8 mouse cellular contexts compared by ENCODE assay signal in genomic region chr7:46397732-46398333, GRCm38 (mm10). TPM values are rescaled to one million over a fixed set of nuclear protein-coding genes. Genes with fewer than 3 reads are reported as not detected.
DNase-seq lines count a peak whose midpoint lies in the region; ATAC-seq lines count a peak whose summit lies in the region.

No protein-coding gene starts in this region.

- no peaks in the 10 kb centered on the region for H3K36me3 ChIP-seq in kidney, embryonic 14.5 days (ENCODE audit: control insufficient read depth, insufficient read depth, low read length)
- no peaks in the 10 kb centered on the region for H3K36me3 ChIP-seq in forebrain, embryonic 10.5 days (replicated peaks)
- H3K36me3 ChIP-seq in midbrain, embryonic 10.5 days = no peaks in the 10 kb centered on the region

- peaks cover 13% of the 10 kb centered on the region for H3K4me1 ChIP-seq in kidney, embryonic 14.5 days (ENCODE audit: control insufficient read depth, insufficient read depth, low read length)
- peaks cover 25% of the 10 kb centered on the region for H3K4me1 ChIP-seq in forebrain, embryonic 10.5 days
- H3K4me1 ChIP-seq in midbrain, embryonic 10.5 days = peaks cover 26% of the 10 kb centered on the region

- H3K27ac ChIP-seq in kidney, embryonic 14.5 days (ENCODE audit: low read depth, low read length) = no peak overlapping the region
- no peak overlapping the region for H3K27ac ChIP-seq in forebrain, embryonic 10.5 days
- H3K27ac ChIP-seq in midbrain, embryonic 10.5 days (replicated peaks) = no peak overlapping the region

- H3K4me2 ChIP-seq in kidney, embryonic 14.5 days (replicated peaks; ENCODE audit: low read depth, low read length) = peak overlapping the region; percentile 98; the same call in 1 of the 2 replicates

- peak overlapping the region; percentile 48 for H3K4me3 ChIP-seq in kidney, embryonic 14.5 days (ENCODE audit: low read length)
- H3K4me3 ChIP-seq in forebrain, embryonic 10.5 days = peak overlapping the region; percentile 66
- H3K4me3 ChIP-seq in midbrain, embryonic 10.5 days = peak overlapping the region; percentile 72

- no peaks in the 10 kb centered on the region for H3K9me3 ChIP-seq in kidney, embryonic 14.5 days (ENCODE audit: control insufficient read depth, low read length)
- no peaks in the 10 kb centered on the region for H3K9me3 ChIP-seq in forebrain, embryonic 10.5 days
- H3K9me3 ChIP-seq in midbrain, embryonic 10.5 days (replicated peaks) = no peaks in the 10 kb centered on the region

- peaks cover 63% of the 10 kb centered on the region for H3K27me3 ChIP-seq in kidney, embryonic 14.5 days (ENCODE audit: control insufficient read depth, insufficient read depth, low read length)
- H3K27me3 ChIP-seq in forebrain, embryonic 10.5 days (ENCODE audit: poor library complexity, severe bottlenecking) = peaks cover 86% of the 10 kb centered on the region
- H3K27me3 ChIP-seq in midbrain, embryonic 10.5 days (ENCODE audit: low read depth, poor library complexity, severe bottlenecking) = peaks cover 87% of the 10 kb centered on the region

- 14% methylated on average over 70 of the region's 70 CpGs for WGBS in kidney, embryonic 14.5 days
- 14% methylated on average over 70 of the region's 70 CpGs for whole genome bisulfite sequencing in forebrain, embryonic 10.5 days
- 14% methylated on average over 70 of the region's 70 CpGs for WGBS in midbrain, embryonic 10.5 days

- DNase-seq in kidney, postnatal 36 days = no peak
- peak; percentile 71 for DNase-seq in cerebellum, adult 11-12 months
- DNase-seq in forebrain, embryonic 10.5 days (ENCODE audit: extremely low spot score, low spot score) = no peak
- DNase-seq in midbrain, embryonic 10.5 days (ENCODE audit: low spot score) = peak; percentile 21
- DNase-seq in frontal cortex, postnatal 14 days (ENCODE audit: low spot score in 2 of 2) = no peak
- DNase-seq in urinary bladder, postnatal 4 days (ENCODE audit: low spot score in 2 of 2) = no peak

- no peak for ATAC-seq in kidney, embryonic 14.5 days (ENCODE audit: low FRiP score, low TSS enrichment)
- no peak for ATAC-seq in megakaryocyte-erythroid progenitor cell, adult 5-6 weeks (replicated peaks; ENCODE audit: low FRiP score, low TSS enrichment, poor library complexity, severe bottlenecking)

- H3K9ac ChIP-seq in kidney, embryonic 14.5 days (ENCODE audit: low read depth, low read length) = no peak overlapping the region

RNA-seq across cellular contexts. Expression of gene Kcnc1, which starts 1.5 kb away (rescaled TPM):
- 0.07 TPM in 1 of 2 replicates, not detected in the other for polyA plus RNA-seq in kidney, embryonic 14.5 days (2014; fragmentation: Nextera tagmentation; extraction: Ambion mirVana)
- 0.20 and 0.24 TPM in 2 replicates for polyA plus RNA-seq in forebrain, embryonic 10.5 days (2016; fragmentation: Nextera tagmentation; extraction: Ambion mirVana)
- 0.37 and 1.3 TPM in 2 replicates for polyA plus RNA-seq in midbrain, embryonic 10.5 days (2016; fragmentation: Nextera tagmentation; extraction: Ambion mirVana)
- total RNA-seq in megakaryocyte-erythroid progenitor cell, adult 5-6 weeks (2014; fragmentation: Nextera tagmentation) = 1.1 and 10.7 TPM in 2 replicates
- 0.19 and 0.84 TPM in 2 replicates for total RNA-seq in megakaryocyte-erythroid progenitor cell, adult 5-6 weeks (2017)

RNA-seq across cellular contexts. Expression of gene Myod1, which starts 21.6 kb away (rescaled TPM):
- polyA plus RNA-seq in kidney, embryonic 14.5 days (2014; fragmentation: Nextera tagmentation; extraction: Ambion mirVana) = 0.34 and 0.37 TPM in 2 replicates
- polyA plus RNA-seq in forebrain, embryonic 10.5 days (2016; fragmentation: Nextera tagmentation; extraction: Ambion mirVana) = not detected in 2 replicates
- not detected in 2 replicates for polyA plus RNA-seq in midbrain, embryonic 10.5 days (2016; fragmentation: Nextera tagmentation; extraction: Ambion mirVana)
- not detected in 2 replicates for total RNA-seq in megakaryocyte-erythroid progenitor cell, adult 5-6 weeks (2014; fragmentation: Nextera tagmentation)
- not detected in 2 replicates for total RNA-seq in megakaryocyte-erythroid progenitor cell, adult 5-6 weeks (2017)

Comparison
In these comparisons a context has a peak if more than half of its experiments do, and no peak if none do; other contexts are left out.
1. DNase-seq: peak in cerebellum, adult 11-12 months (single experiment) and midbrain, embryonic 10.5 days (single experiment); none in kidney, postnatal 36 days (0 of 2), forebrain, embryonic 10.5 days (single experiment), frontal cortex, postnatal 14 days (0 of 2) and urinary bladder, postnatal 4 days (0 of 2).
2. Peak in every context shown above with its lines, with median percentiles within 50 percentile points of each other: H3K4me3 ChIP-seq.